Mouse (Mus musculus) G1E (cell line): ENCODE measurements around the gene Kcnk2. TPM values are rescaled to one million over a fixed set of nuclear protein-coding genes. Genes with fewer than 3 reads are reported as not detected.

Experiments used
- ATAC-seq: 2 replicates; pipeline ENCODE4 v1.8.0; 2016; ENCODE audit warnings: mild to moderate bottlenecking; ENCODE audit not compliant: insufficient number of reproducible peaks, poor library complexity, low FRiP score, severe bottlenecking; ENCODE audit errors: extremely low read depth
- DNase-seq: peaks from one replicate; pipeline ENCODE4 v3.0.0; 2012; ENCODE audit warnings: low spot score
- H3K27me3 ChIP-seq: 2 replicates; pipeline ENCODE4 v1.6.1; 2012; ENCODE audit warnings: mild to moderate bottlenecking, low read length, inconsistent platforms; ENCODE audit not compliant: insufficient read depth
- H3K36me3 ChIP-seq: replicated peaks from 2 replicates; pipeline ENCODE3; 2012; ENCODE audit warnings: mild to moderate bottlenecking, inconsistent platforms
- H3K4me1 ChIP-seq: 2 replicates; pipeline ENCODE4 v1.6.1; 2012; ENCODE audit warnings: low read depth, low read length, inconsistent platforms, mixed read lengths; ENCODE audit not compliant: insufficient read depth
- H3K4me3 ChIP-seq: 2 replicates; pipeline ENCODE4 v1.5.1; 2012; ENCODE audit warnings: low read depth, mild to moderate bottlenecking, inconsistent platforms, low read length, moderate library complexity, mixed read lengths
- H3K9me3 ChIP-seq: replicated peaks from 2 replicates; pipeline ENCODE4 v1.6.1; 2012; ENCODE audit warnings: inconsistent platforms
- CTCF ChIP-seq: IDR thresholded peaks from 2 replicates; pipeline ENCODE4 v1.5.1; 2012; ENCODE audit warnings: low read depth, low read length, inconsistent platforms, mixed read lengths
- GATA1 ChIP-seq: IDR thresholded peaks from 2 replicates; pipeline ENCODE4 v1.6.1; 2012; ENCODE audit warnings: borderline replicate concordance, low read length, inconsistent platforms, mixed read lengths
- GATA2 ChIP-seq: IDR thresholded peaks from 2 replicates; pipeline ENCODE4 v1.6.1; 2012; ENCODE audit warnings: low read depth, low read length, inconsistent platforms, borderline replicate concordance
- POLR2AphosphoS5 ChIP-seq: IDR thresholded peaks from 2 replicates; pipeline ENCODE4 v1.6.1; 2012; ENCODE audit warnings: low read depth, low read length, inconsistent platforms; ENCODE audit not compliant: insufficient replicate concordance
- TAL1 ChIP-seq: conservative IDR thresholded peaks from 2 replicates; pipeline ENCODE4 v1.6.1; 2012; ENCODE audit warnings: low read depth, low read length, inconsistent platforms, mixed read lengths
- polyA plus RNA-seq: library from polyadenylated mRNA; stranded (reverse); fragments of >175 nt; gene quantifications from 2 replicates; pipeline ENCODE4 v1.2.3, GENCODE M21; 2012
- total RNA-seq, 2 experiments: library from RNA; stranded (forward) in 1 of 2; stranded (reverse) in 1 of 2; fragments of 200-1000 nt in 1 of 2; fragments of >200 nt in 1 of 2; fragmentation: Nextera tagmentation in 1 of 2; gene quantifications; 2 replicates each; pipeline ENCODE4 v1.2.3; 2014 to 2017

The Kcnk2 gene
- total and polyA plus RNA-seq, 3 experiments, result 0.22 TPM; not detected in 2

DNA sequence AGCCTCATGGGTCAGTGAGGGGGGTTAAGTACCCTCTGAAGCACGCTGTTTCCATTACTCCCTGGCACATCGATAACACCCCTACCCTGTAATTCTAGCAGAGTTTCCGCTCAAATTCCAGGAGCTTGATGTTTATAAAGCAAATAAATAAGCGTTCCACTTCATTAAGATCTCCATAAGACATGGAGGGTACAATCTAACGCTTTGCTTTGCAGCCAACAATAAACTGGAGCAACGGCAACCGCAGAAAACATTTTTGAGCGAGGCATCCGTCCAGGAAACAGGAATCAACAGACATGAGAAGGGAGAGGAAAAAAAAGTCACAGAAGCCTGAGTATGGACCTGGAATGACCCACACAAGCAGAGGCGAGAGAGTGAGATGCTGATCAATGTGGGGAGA, 27.5 kb upstream of the Kcnk2 start:
- Histone ChIP-seq H3K9me3 (peaks cover 74% of the 10 kb centered on the region), H3K4me3 (no peak overlapping the region), H3K27me3 (no peaks in the 10 kb centered on the region), H3K36me3 (no peaks in the 10 kb centered on the region), H3K4me1 (no peaks in the 10 kb centered on the region)
- ATAC-seq, result no peak
- DNase-seq, result no peak
- TF ChIP-seq CTCF (no peak), GATA1 (no peak), TAL1 (no peak), POLR2AphosphoS5 (no peak)

DNA sequence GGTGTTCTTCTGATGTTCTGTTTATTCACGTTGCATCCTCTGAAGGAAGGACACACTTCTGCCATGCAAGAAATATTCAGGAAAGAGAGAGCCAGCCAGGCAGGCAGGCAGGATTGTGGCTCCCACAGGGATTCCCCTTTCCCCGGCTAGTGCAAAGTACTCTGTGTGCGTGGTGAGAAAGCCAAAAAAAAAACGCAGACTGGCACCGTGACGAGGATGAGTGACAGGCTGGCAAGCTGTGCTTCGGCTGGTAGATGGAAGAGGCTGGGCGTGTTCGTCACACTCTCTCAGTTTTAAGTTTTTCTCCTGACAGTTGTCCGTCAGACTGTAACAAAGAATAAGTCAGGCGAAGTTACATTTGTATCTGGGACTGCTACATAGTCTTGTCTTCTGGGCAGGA, 24.2 kb upstream of the Kcnk2 start:
- no peak overlapping the region for H3K4me3 ChIP-seq
- ATAC-seq, result no peak
- no peaks in the 10 kb centered on the region for H3K27me3 ChIP-seq
- no peaks in the 10 kb centered on the region for H3K36me3 ChIP-seq
- no peak for DNase-seq
- H3K9me3 ChIP-seq, result peaks cover 65% of the 10 kb centered on the region
- no peaks in the 10 kb centered on the region for H3K4me1 ChIP-seq
- TF ChIP-seq GATA2 (no peak), TAL1 (no peak), GATA1 (no peak), CTCF (no peak), POLR2AphosphoS5 (no peak)

DNA sequence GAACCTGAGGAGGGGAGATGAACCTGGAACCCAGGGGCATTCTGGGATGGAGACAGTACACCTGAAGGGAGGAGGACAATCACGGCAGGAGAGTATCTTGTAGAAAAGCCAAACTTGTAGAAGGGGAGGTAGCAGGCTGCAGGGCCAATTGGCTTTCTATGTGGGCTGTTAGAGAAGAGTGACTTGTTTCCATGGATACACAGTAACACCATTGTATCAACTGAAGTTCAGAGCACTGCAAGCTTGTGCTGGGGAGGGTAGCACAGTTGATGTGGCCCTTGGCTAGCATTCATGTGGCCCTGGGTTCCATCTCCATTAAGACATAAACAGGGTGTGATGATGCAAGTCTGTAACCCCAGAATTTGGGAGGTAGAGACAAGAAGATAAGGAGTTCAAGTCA, 17.8 kb upstream of the Kcnk2 start:
- TF ChIP-seq GATA1 (no peak), CTCF (no peak), TAL1 (no peak), POLR2AphosphoS5 (no peak), GATA2 (no peak)
- ATAC-seq, result no peak
- Histone ChIP-seq H3K4me1 (no peaks in the 10 kb centered on the region), H3K36me3 (no peaks in the 10 kb centered on the region), H3K9me3 (peaks cover 62% of the 10 kb centered on the region), H3K4me3 (no peak overlapping the region), H3K27me3 (no peaks in the 10 kb centered on the region)
- DNase-seq, result no peak

DNA sequence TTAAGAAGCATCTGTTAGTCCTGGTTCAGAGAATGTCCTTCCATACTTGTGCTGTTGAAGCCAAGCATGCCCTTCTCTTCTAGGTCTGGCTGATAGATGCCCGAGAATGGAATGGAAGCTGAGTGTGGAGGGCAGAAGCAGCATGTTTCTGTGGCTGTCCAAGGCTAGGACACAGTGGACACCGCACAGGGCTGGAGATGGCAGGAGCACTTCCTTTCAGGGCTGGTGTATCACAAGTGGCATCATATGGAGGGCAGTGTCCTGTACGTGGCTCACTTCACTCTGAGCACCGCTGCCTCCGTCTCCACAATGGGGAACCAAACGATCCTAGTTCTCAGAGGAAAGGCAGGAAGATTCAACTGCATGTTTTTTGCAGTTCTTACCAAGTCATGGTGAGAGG, 7.8 kb upstream of the Kcnk2 start:
- Histone ChIP-seq H3K4me3 (no peak overlapping the region), H3K9me3 (peaks cover 67% of the 10 kb centered on the region), H3K36me3 (no peaks in the 10 kb centered on the region), H3K4me1 (no peaks in the 10 kb centered on the region), H3K27me3 (no peaks in the 10 kb centered on the region)
- no peak for ATAC-seq
- DNase-seq, result no peak
- TF ChIP-seq TAL1 (no peak), GATA1 (no peak), GATA2 (no peak), CTCF (no peak), POLR2AphosphoS5 (no peak)

DNA sequence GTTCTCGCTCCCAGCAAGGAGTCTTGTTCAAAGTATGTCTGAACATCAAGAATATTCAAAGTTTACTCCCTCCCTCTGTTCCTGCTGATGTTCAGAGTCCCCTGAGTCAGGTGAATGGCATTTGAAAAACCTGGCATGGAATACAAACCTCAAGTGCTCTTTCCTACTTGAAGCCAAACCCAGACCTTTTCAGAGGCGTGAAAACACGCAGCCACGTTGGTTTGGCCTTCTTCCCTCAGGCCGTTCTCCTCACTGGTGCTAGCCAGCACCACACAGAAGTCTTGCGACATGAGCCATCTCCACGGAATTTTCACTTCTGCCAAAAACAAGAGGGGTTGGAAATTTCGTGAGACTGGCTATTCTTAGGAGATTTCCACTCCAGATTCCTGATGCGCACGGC, 3.1 kb upstream of the Kcnk2 start:
- ATAC-seq, result no peak
- Histone ChIP-seq H3K9me3 (peaks cover 75% of the 10 kb centered on the region), H3K4me1 (no peaks in the 10 kb centered on the region), H3K36me3 (no peaks in the 10 kb centered on the region), H3K4me3 (no peak overlapping the region), H3K27me3 (no peaks in the 10 kb centered on the region)
- DNase-seq, result no peak
- TF ChIP-seq GATA1 (no peak), GATA2 (no peak), TAL1 (no peak), CTCF (no peak), POLR2AphosphoS5 (no peak)

DNA sequence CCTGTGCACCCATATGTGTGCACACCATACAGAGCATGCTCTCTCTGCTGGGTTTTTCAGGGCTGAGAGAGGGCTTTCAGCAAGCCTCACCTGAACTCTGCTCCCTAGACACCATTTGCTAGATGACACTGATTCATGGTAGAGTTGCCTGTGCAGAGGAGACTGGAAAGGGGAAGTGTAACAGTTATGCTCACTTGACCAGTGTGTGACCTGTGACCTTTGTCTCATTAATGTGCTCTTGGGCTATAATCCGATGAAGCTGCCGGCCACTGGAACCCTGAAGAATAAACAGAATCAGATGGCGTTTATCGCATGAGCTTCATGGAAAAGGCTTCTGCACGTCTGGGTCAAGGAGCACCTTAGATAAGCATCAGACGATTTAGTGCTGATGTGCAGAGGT, 1.5 kb upstream of the Kcnk2 start:
- TF ChIP-seq GATA1 (no peak), TAL1 (no peak)
- Histone ChIP-seq H3K27me3 (no peaks in the 10 kb centered on the region), H3K36me3 (no peaks in the 10 kb centered on the region), H3K9me3 (peaks cover 71% of the 10 kb centered on the region), H3K4me1 (no peaks in the 10 kb centered on the region), H3K4me3 (no peak overlapping the region)
- no peak for DNase-seq
- ATAC-seq, result no peak

DNA sequence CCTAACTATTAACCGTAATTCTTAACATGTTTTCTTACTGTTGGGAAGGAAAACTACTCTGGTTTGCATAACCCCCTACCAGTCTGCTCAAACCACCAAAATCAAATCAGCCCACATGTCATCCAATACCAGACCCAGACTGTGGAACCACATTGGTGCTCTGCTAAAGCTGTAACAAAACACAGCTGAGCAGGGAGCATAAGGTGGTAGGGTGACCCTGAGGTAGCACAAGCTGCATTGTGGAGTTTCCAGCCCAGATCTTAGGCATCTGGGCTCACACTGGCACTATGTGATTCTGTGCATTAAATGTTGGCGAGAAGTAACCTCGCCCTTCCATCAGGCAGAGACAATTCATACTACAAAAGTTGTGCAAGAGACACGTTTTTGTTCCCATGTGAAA, 1.1 kb upstream of the Kcnk2 start:
- no peak overlapping the region for H3K4me3 ChIP-seq
- ATAC-seq, result no peak
- TF ChIP-seq POLR2AphosphoS5 (no peak), GATA1 (no peak), TAL1 (no peak), CTCF (no peak), GATA2 (no peak)
- H3K4me1 ChIP-seq, result no peaks in the 10 kb centered on the region
- peaks cover 70% of the 10 kb centered on the region for H3K9me3 ChIP-seq
- no peak for DNase-seq
- no peaks in the 10 kb centered on the region for H3K27me3 ChIP-seq
- H3K36me3 ChIP-seq, result no peaks in the 10 kb centered on the region
